Mouse (Mus musculus) urinary bladder, postnatal 4 days (tissue): ENCODE results near the gene Vmn1r88.
"Not testable (repeated sequence)": the region's sequence is repeated elsewhere in the genome, so short reads cannot be mapped to it uniquely, and the experiment has no call there.

Source experiments
- DNase-seq, 2 experiments: peaks; one replicate each; pipeline ENCODE4 v3.0.0; 2021 to 2022; ENCODE audit warnings: low spot score in 2 of 2

Gene Vmn1r88

DNA sequence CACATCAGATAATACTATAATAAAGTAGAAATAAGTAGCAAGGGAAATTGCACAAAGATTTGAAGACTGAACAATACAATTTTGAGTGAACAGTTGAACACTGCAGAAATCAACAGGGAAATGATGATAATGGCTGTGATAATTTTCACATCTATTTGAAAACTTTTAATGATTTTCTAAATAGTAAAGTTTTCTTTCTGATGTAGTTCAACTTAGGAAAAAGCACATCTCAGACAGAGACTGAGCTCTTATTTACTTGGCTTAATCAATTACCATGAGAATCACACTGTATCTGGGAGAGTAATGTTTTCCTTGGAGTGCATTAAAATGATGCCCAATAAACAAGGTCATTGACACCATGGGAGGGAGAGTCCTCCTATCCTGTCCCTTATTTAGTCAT, at the start of gene Vmn1r88:
Gene Vmn1r88, plus strand, starts transcription at position 301 of the 400 bp plus-strand sequence.
- no peak for DNase-seq

DNA sequence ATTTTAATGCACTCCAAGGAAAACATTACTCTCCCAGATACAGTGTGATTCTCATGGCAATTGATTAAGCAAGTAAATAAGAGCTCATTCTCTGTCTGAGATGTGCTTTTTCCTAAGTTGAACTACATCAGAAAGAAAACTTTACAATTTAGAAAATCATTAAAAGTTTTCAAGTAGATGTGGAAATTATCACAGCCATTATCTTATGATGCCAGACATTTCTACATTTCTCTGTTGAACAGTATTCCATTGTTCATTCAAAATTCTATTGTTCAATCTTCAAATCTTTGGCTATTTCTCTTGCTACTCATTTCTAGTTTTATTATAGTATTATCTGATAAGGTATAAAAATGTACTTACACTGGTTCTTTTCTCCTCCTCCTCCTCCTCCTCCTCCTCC, 39.6 kb upstream of the Vmn1r88 start, which contains the start of gene Vmn1r86:
Gene Vmn1r86, minus strand, starts transcription at position 101 of the 400 bp plus-strand sequence.
- DNase-seq, result no peak

DNA sequence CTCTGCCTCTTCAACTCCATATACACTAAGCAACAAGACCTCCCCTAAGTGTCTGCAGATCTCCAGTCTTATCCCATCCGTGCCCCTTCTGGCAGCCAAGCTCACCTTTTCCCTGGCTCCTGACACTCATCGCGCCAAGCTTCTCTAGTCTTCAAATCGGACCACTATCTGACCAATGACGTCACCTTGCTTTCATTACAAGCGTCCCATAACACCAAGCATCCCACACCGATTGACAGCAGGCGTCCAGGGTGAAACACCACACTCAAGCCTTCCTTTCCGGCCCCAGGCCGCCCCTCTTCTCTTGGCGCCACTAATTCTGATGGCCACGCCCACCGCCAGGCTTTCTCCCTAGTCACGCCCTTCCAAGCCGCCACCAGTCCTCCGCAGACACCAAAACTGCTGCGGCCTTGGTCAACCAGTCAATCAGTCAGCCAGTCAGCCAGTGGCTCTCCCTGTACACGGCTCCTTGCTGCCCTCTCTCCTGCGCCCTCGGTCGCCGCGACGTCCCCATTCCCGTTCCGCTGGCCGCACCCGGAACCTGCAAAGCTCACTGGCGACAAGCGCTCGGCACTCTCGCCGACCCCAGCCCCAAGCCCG, 35.7 kb upstream of the Vmn1r88 start:
- not testable (repeated sequence) for DNase-seq

DNA sequence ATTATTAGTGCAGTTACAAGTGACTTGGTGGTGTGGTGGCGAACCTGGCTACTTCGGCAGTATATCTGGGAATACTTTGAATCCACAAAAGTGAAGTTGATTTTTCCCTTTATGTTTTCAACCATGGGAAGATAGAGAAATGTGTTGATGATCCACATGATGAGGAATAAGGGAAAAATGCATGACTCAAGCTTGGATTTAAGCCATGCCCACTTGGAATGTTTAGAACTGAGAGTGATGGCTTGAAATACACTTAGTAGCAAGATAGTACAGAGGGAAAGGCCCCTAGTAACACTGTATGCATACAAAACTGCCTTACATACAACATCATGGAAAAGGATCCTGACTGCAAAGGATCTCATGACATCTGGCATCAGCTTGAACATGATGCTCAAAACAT, 27.5 kb upstream of the Vmn1r88 start:
- DNase-seq, result no peak

DNA sequence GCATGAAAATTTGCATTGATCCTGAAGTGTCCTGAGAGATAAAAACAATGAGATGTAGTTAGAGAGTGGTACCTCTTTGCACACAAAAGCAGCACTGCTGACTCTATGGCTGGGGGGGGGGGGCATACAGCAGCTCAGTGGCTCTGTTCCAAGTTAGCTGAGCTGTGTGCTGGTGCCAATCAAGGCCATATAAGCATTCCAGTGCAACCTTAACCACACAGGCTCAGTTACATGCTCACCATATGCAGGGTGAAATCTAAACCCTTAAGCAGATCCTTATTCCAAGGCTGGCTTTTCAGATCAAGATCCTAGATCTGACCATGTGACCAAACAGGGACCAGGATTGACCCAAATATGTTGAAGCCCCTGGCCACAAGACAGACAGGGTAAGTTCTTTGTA, 22.0 kb upstream of the Vmn1r88 start:
- no peak for DNase-seq

DNA sequence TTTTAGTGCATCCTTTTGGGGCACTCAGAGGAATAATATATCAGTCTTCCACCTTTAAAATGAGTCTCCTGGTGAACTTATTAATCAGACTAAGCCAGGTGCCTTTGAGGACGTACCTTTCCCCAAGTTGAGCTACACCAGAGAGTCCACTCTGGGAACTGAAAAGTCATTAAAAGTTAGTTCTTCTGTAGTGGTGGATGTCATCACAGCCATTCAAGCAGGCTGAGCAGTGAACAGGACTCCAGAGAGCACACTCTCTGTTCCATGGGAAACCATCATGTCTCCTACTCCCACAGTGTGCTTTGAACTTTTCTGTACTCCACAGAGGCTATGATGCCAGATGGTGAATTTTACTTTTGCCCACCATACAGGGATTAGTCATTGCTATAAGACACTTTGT, 19.3 kb upstream of the Vmn1r88 start, which contains the start of gene Vmn1r87:
Gene Vmn1r87, minus strand, starts transcription at position 101 of the 400 bp plus-strand sequence.
- no peak for DNase-seq

DNA sequence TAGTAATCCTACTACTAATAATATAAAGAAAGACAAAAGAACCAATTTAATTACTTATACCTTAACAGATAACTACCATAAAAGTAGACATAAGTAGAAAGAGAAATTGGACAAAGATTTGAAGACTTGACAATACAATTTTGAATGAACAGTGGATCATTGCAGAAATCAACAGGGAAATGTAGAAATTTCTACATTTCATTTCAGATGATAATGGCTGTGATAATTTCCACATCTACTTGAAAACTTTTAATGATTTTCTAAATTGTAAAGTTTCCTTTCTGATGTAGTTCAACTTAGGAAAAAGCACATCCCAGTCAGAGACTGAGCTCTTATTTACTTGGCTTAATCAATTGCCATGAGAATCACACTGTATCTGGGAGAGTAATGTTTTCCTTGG, 53.4 kb downstream of the Vmn1r88 start, which contains the start of gene Vmn1r89:
Gene Vmn1r89, plus strand, starts transcription at position 301 of the 400 bp plus-strand sequence.
- no peak for DNase-seq
